Mouse (Mus musculus) bone marrow, adult 2 months (tissue): ENCODE data around the gene Ankrd37. TPM values are rescaled to one million over a fixed set of nuclear protein-coding genes. Genes with fewer than 3 reads are reported as not detected.
A peak's percentile ranks its signal among the peaks of the same experiment; 100 is the strongest.

Source experiments
- H3K27ac ChIP-seq: fragments of 200-500 bp; 2 replicates; pipeline ENCODE4 v1.5.1; 2012; ENCODE audit warnings: low read depth, mild to moderate bottlenecking, control low read depth, inconsistent platforms, low read length; ENCODE audit not compliant: control insufficient read depth, poor library complexity, insufficient read depth
- H3K4me1 ChIP-seq: fragments of 200-500 bp; 2 replicates; pipeline ENCODE4 v1.6.1; 2011; ENCODE audit warnings: low read length; ENCODE audit not compliant: control insufficient read depth, insufficient read depth
- H3K4me3 ChIP-seq: fragments of 200-500 bp; replicated peaks from 2 replicates; pipeline ENCODE3; 2011; ENCODE audit warnings: mild to moderate bottlenecking, low read depth, low read length, control low read depth; ENCODE audit not compliant: control insufficient read depth
- CTCF ChIP-seq: fragments of 200-500 bp; IDR thresholded peaks from 2 replicates; pipeline ENCODE4 v1.5.1; 2011; ENCODE audit warnings: low read length, control low read depth; ENCODE audit not compliant: control insufficient read depth, insufficient read depth
- POLR2A ChIP-seq: fragments of 200-500 bp; IDR thresholded peaks from 2 replicates; pipeline ENCODE4 v1.6.1; 2011; ENCODE audit warnings: low read depth, mild to moderate bottlenecking, control low read depth, low read length, borderline replicate concordance; ENCODE audit not compliant: control insufficient read depth
- WGBS: fragments of 180-500 bp; shearing (Covaris S2); methylation state at CpG from one replicate; pipeline ENCODE4 v1.1.7; 2018; 5-methylcytosine and 5-hydroxymethylcytosine counted together
- polyA plus RNA-seq: library from polyadenylated mRNA; stranded (reverse); fragments of >200 nt; gene quantifications from 2 replicates; pipeline ENCODE4 v1.2.4, GENCODE M21; 2011; ENCODE audit warnings: low replicate concordance; ENCODE audit not compliant: missing spikeins, insufficient read depth, insufficient read length

The Ankrd37 gene
- polyA plus RNA-seq, 1 experiment, result 9.0 TPM

DNA sequence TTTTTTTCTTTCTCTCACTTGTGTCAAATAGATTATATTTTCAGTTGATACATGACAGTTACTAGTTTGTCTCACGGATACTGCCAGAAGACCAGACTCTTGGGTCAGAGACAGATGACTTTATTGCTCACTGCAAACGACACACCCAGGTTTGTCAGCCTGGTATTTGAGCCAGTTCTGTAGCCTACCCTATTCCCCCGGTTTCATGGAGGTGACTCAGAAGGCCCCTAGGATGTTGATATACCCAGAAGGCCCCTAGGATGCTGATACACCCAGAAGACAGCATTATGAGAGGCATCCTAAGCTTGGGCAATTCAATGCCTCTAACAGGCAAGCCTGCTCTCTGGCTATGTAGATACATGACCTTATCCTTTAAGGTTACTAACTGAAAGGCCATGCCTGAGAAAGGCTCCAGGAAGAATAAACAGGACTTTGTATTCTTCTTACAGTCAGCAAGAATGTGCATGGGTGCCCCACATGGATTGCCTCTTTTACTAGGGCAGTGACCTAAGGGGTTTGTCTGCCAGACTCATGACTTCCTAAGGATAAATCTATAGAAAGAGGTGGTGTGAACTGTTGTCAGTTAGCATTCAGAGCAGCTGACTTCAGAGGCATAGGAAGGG lies 1.7 kb upstream of the Ankrd37 start:
- TF ChIP-seq CTCF (no peak), POLR2A (no peak)
- 74% methylated on average over 3 of the region's 3 CpGs for WGBS
- Histone ChIP-seq H3K4me3 (no peak overlapping the region), H3K27ac (no peak overlapping the region), H3K4me1 (no peaks in the 10 kb centered on the region)

DNA sequence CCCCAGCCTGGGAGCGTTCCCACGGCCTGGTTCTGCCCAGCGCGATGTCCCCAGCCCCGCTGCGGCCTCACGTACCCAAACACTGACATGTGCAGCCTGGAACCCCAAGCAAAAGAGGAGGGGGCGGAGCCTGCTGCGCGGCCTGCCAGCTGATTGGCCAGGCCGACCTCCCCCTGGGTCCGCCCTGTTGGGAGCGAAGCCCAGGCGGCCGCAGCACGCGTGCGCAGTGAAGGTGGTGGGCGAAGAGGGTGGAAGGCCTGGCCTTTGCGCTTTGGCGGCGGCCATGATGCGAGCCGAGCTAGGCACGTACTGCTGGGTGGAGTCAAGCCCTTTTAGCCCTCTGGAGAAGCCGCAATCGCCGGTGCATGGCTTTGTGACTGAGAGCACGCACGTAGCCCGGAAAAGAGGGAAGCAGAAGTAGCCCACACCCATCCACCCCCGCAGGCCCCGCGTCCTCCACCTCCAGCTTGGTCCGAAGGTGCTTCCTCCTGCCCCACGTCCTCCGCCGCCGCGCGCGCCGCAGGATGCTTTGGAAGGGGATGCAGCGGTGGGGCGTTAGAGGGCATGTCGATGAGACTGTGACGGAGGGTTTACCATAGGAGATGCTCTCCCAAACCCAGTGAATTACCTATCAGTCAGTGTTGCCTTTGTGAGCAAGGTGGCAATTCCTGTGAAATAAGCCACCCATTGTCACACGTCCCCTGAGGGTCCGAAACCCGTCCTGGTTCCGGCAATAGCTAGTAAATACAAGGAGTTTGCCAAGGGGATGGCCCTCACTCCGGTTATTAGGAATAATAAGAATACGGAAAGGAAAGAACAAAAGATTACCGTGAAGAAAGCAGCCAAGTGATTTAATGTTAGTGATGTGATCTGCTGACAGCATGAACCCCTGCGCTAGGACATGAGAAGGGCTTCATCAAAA lies 5.5 kb downstream of the Ankrd37 start:
- Histone ChIP-seq H3K4me1 (peaks cover 2% of the 10 kb centered on the region), H3K4me3 (peak overlapping the region; percentile 76), H3K27ac (peak overlapping the region; percentile 83)
- 7% methylated on average over 55 of the region's 55 CpGs for WGBS
- no peak for TF ChIP-seq CTCF
- TF ChIP-seq POLR2A, result peak; percentile 93

- 13% methylated on average over 22 of the region's 22 CpGs for WGBS
- Histone ChIP-seq H3K27ac (peak within 1 kb of the TSS; percentile 83), H3K4me3 (peak within 1 kb of the TSS; percentile 76), H3K4me1 (peaks cover 2% of the 10 kb centered on the region)
- TF ChIP-seq POLR2A (no peak), CTCF (no peak)
These were observed 6.2 kb downstream of the Ankrd37 start, which contains the start of gene Lrp2bp for GRCm38 (mm10) chr8:45999138-45999783. Gene Lrp2bp, plus strand, starts transcription at chr8:45999303.

GRCm38 (mm10) chr8:45998228-45998627 lies 7.3 kb downstream of the Ankrd37 start:
- TF ChIP-seq POLR2A (no peak), CTCF (no peak)
- 81% methylated on average over 2 of the region's 2 CpGs for WGBS
- no peak overlapping the region for H3K27ac ChIP-seq
- H3K4me1 ChIP-seq, result peaks cover 2% of the 10 kb centered on the region
- H3K4me3 ChIP-seq, result no peak overlapping the region

- no peak overlapping the region for H3K4me3 ChIP-seq
- 78% methylated on average over 3 of the region's 3 CpGs for WGBS
- H3K27ac ChIP-seq, result no peak overlapping the region
- peaks cover 2% of the 10 kb centered on the region for H3K4me1 ChIP-seq
- TF ChIP-seq POLR2A, result no peak
- no peak for TF ChIP-seq CTCF
These were observed 9.9 kb downstream of the Ankrd37 start for GRCm38 (mm10) chr8:45995576-45995975.

DNA sequence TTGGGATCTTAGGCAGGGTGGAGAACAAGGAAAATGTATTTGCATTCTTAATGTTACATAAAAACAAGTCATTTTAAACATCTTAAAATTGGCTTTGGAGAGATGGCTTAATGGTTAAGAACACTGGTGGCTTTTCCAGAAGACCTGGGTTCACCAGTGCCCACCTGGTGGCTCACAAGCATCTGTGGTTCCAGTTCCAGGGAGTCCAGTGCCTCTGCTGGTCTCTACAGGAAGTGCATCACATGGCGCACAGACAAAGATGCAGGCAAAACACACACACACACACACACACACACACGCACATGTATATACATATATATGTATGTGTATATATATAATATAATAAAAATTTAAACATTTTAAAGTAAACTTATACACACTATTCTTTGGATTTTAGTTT lies 11.4 kb downstream of the Ankrd37 start:
- Histone ChIP-seq H3K4me3 (no peak overlapping the region), H3K27ac (no peak overlapping the region), H3K4me1 (peaks cover under 1% of the 10 kb centered on the region)
- TF ChIP-seq CTCF (peak; percentile 39; the same call in 1 of the 2 replicates), POLR2A (no peak)
- WGBS, result 88% methylated on average over 2 of the region's 2 CpGs

DNA sequence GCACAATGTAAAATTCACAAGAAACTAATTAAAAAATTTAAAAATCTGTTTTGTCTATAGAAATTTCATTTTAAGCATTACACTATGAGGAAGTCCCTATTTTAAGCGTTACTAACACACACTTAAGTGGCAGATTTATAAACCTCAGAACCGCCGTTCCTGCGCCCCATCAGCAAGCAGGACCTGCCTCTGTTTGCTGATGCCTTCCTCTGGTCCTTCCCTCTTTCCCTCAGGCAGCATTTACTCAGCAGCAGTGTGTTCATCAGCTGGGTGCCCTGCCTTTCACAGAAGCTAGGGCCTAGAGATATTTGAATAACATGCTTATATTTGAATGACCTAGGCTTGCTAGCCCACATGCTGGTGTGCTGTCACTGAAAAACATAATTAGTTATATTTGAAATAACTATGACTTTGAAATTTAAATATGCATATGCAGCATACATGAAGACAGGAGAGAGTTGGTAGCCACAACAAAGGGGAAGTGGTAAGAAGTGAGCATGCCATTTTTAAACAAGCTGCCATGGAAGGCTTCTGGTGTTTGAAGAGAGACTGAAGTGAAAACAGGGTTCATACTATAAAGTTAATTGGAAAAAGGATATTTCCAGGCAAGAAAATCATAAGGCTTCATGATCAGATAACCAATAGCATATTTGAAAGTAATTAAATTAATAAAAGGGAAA lies 14.7 kb downstream of the Ankrd37 start:
- 33% methylated on average over 4 of the region's 4 CpGs for WGBS
- H3K4me3 ChIP-seq, result no peak overlapping the region

More for the DNA sequence above, 14.7 kb downstream of the Ankrd37 start:
- Histone ChIP-seq H3K4me1 (no peaks in the 10 kb centered on the region), H3K27ac (no peak overlapping the region)
- TF ChIP-seq POLR2A (no peak), CTCF (no peak)
